Mouse (Mus musculus): ENCODE data around the gene Mrpl55. TPM values are rescaled to one million over a fixed set of nuclear protein-coding genes. Genes with fewer than 3 reads are reported as not detected.
A peak's percentile ranks its signal among the peaks of the same experiment; 100 is the strongest.

Gene Mrpl55
- total RNA-seq, 1 experiment = 66.4 TPM

- Histone ChIP-seq H3K9me3 (ENCODE audit: control insufficient read depth, insufficient read depth, low read depth, low read length) (no peaks in the 10 kb centered on the region), H3K4me1 (ENCODE audit: control insufficient read depth in 2 of 2, insufficient read depth in 2 of 2, low read length in 2 of 2, poor library complexity in 1 of 2) (peaks cover 0 to 9% of the 10 kb centered on the region in 2 experiments; a peak in 2 of 4 replicates), H3K9ac (ENCODE audit: insufficient read depth, low read depth, low read length, poor library complexity, severe bottlenecking) (no peak overlapping the region), H3K27ac (ENCODE audit: insufficient read depth, low read depth, low read length, poor library complexity, severe bottlenecking) (no peak overlapping the region), H3K4me3 (ENCODE audit: insufficient read depth in 1 of 2, low read depth in 1 of 2, low read length in 2 of 2, poor library complexity in 1 of 2, severe bottlenecking in 1 of 2) (no peak overlapping the region), H3K36me3 (ENCODE audit: control insufficient read depth, insufficient read depth, low read length, poor library complexity, severe bottlenecking) (peaks cover 34% of the 10 kb centered on the region)
- in situ Hi-C loops (cut with MboI; ENCODE audit: low sequenced_read_pairs in 2 of 2, unreplicated experiment in 2 of 2) = no loop called here
- DNase-seq (ENCODE audit: low read depth, low spot score) = no peak
- TF ChIP-seq MAFK (IDR thresholded peaks at IDR 0.05; ENCODE audit: insufficient read depth, low read depth, low read length) (no peak), ZNF384 (IDR thresholded peaks at IDR 0.05; ENCODE audit: low read depth, low read length) (no peak), ZC3H11A (IDR thresholded peaks at IDR 0.05; ENCODE audit: borderline replicate concordance, low read depth, low read length) (no peak; the same call in 1 of the 2 replicates), HCFC1 (IDR thresholded peaks at IDR 0.05; ENCODE audit: borderline replicate concordance, insufficient read depth, low read length) (no peak), CHD2 (IDR thresholded peaks at IDR 0.05; ENCODE audit: low read depth, low read length) (no peak)
These were observed 18.5 kb upstream of the Mrpl55 start for GRCm38 (mm10) chr11:59183821-59184220.

- Histone ChIP-seq H3K9ac (ENCODE audit: insufficient read depth, low read depth, low read length, poor library complexity, severe bottlenecking) (no peak overlapping the region), H3K4me3 (ENCODE audit: insufficient read depth in 1 of 2, low read depth in 1 of 2, low read length in 2 of 2, poor library complexity in 1 of 2, severe bottlenecking in 1 of 2) (no peak overlapping the region), H3K27ac (ENCODE audit: insufficient read depth, low read depth, low read length, poor library complexity, severe bottlenecking) (no peak overlapping the region), H3K4me1 (ENCODE audit: control insufficient read depth in 2 of 2, insufficient read depth in 2 of 2, low read length in 2 of 2, poor library complexity in 1 of 2) (peaks cover 0 to 14% of the 10 kb centered on the region in 2 experiments; a peak in 2 of 4 replicates), H3K36me3 (ENCODE audit: control insufficient read depth, insufficient read depth, low read length, poor library complexity, severe bottlenecking) (peaks cover 38% of the 10 kb centered on the region), H3K9me3 (ENCODE audit: control insufficient read depth, insufficient read depth, low read depth, low read length) (no peaks in the 10 kb centered on the region)
- DNase-seq (ENCODE audit: low read depth, low spot score) = no peak
- TF ChIP-seq ZNF384 (IDR thresholded peaks at IDR 0.05; ENCODE audit: low read depth, low read length) (no peak), CHD2 (IDR thresholded peaks at IDR 0.05; ENCODE audit: low read depth, low read length) (no peak), HCFC1 (IDR thresholded peaks at IDR 0.05; ENCODE audit: borderline replicate concordance, insufficient read depth, low read length) (no peak), ZC3H11A (IDR thresholded peaks at IDR 0.05; ENCODE audit: borderline replicate concordance, low read depth, low read length) (no peak), MAFK (IDR thresholded peaks at IDR 0.05; ENCODE audit: insufficient read depth, low read depth, low read length) (no peak)
- in situ Hi-C loops (cut with MboI; ENCODE audit: low sequenced_read_pairs in 2 of 2, unreplicated experiment in 2 of 2) = no loop called here
These were observed 16.8 kb upstream of the Mrpl55 start for GRCm38 (mm10) chr11:59185490-59185889.

- no peak for DNase-seq (ENCODE audit: low read depth, low spot score)
- Histone ChIP-seq H3K9me3 (ENCODE audit: control insufficient read depth, insufficient read depth, low read depth, low read length) (no peaks in the 10 kb centered on the region), H3K36me3 (ENCODE audit: control insufficient read depth, insufficient read depth, low read length, poor library complexity, severe bottlenecking) (peaks cover 38% of the 10 kb centered on the region), H3K4me3 (ENCODE audit: insufficient read depth in 1 of 2, low read depth in 1 of 2, low read length in 2 of 2, poor library complexity in 1 of 2, severe bottlenecking in 1 of 2) (no peak overlapping the region), H3K9ac (ENCODE audit: insufficient read depth, low read depth, low read length, poor library complexity, severe bottlenecking) (no peak overlapping the region), H3K27ac (ENCODE audit: insufficient read depth, low read depth, low read length, poor library complexity, severe bottlenecking) (no peak overlapping the region), H3K4me1 (ENCODE audit: control insufficient read depth in 2 of 2, insufficient read depth in 2 of 2, low read length in 2 of 2, poor library complexity in 1 of 2) (peaks cover 3 to 14% of the 10 kb centered on the region in 2 experiments; a peak in 3 of 4 replicates)
- in situ Hi-C loops (cut with MboI; ENCODE audit: low sequenced_read_pairs in 2 of 2, unreplicated experiment in 2 of 2) = no loop called here
- TF ChIP-seq MAFK (IDR thresholded peaks at IDR 0.05; ENCODE audit: insufficient read depth, low read depth, low read length) (no peak), CHD2 (IDR thresholded peaks at IDR 0.05; ENCODE audit: low read depth, low read length) (no peak), HCFC1 (IDR thresholded peaks at IDR 0.05; ENCODE audit: borderline replicate concordance, insufficient read depth, low read length) (no peak), ZNF384 (IDR thresholded peaks at IDR 0.05; ENCODE audit: low read depth, low read length) (no peak), ZC3H11A (IDR thresholded peaks at IDR 0.05; ENCODE audit: borderline replicate concordance, low read depth, low read length) (no peak)
These were observed 14.6 kb upstream of the Mrpl55 start for GRCm38 (mm10) chr11:59187706-59188105.

- no peak for TF ChIP-seq CHD2 (IDR thresholded peaks at IDR 0.05; ENCODE audit: low read depth, low read length)
- TF ChIP-seq MAFK (IDR thresholded peaks at IDR 0.05; ENCODE audit: insufficient read depth, low read depth, low read length) = 0 out of 2 replicates have a peak, but pooled peaks have one; percentile 4
- no peak for TF ChIP-seq ZC3H11A (IDR thresholded peaks at IDR 0.05; ENCODE audit: borderline replicate concordance, low read depth, low read length)
- TF ChIP-seq HCFC1 (IDR thresholded peaks at IDR 0.05; ENCODE audit: borderline replicate concordance, insufficient read depth, low read length) = peak; percentile 52; the same call in 1 of the 2 replicates
- in situ Hi-C loops (cut with MboI; ENCODE audit: low sequenced_read_pairs in 2 of 2, unreplicated experiment in 2 of 2) = no loop called here
- H3K9me3 ChIP-seq (ENCODE audit: control insufficient read depth, insufficient read depth, low read depth, low read length) = no peaks in the 10 kb centered on the region
- H3K9ac ChIP-seq (ENCODE audit: insufficient read depth, low read depth, low read length, poor library complexity, severe bottlenecking) = peak overlapping the region; percentile 94
- H3K36me3 ChIP-seq (ENCODE audit: control insufficient read depth, insufficient read depth, low read length, poor library complexity, severe bottlenecking) = peaks cover 13% of the 10 kb centered on the region; the same call in 1 of the 2 replicates
- H3K4me1 ChIP-seq (ENCODE audit: control insufficient read depth in 2 of 2, insufficient read depth in 2 of 2, low read length in 2 of 2, poor library complexity in 1 of 2) = peaks cover 3 to 13% of the 10 kb centered on the region in 2 experiments; a peak in 3 of 4 replicates
- H3K4me3 ChIP-seq (ENCODE audit: insufficient read depth in 1 of 2, low read depth in 1 of 2, low read length in 2 of 2, poor library complexity in 1 of 2, severe bottlenecking in 1 of 2) = peak overlapping the region; percentile 82 to 86
- peak overlapping the region; percentile 62 for H3K27ac ChIP-seq (ENCODE audit: insufficient read depth, low read depth, low read length, poor library complexity, severe bottlenecking)
- peak; percentile 71 for DNase-seq (ENCODE audit: low read depth, low spot score)
These were observed 10.8 kb upstream of the Mrpl55 start for GRCm38 (mm10) chr11:59191231-59192058.

Measured in ES-E14 (cell line).